Comparison of ENCODE assay signal across 12 mouse cellular contexts in genomic region chr17:25945517-25946155, GRCm38 (mm10). TPM values are rescaled to one million over a fixed set of nuclear protein-coding genes. Genes with fewer than 3 reads are reported as not detected.
A peak's percentile ranks its signal among the peaks of the same experiment; 100 is the strongest.
DNase-seq lines count a peak whose midpoint lies in the region; ATAC-seq lines count a peak whose summit lies in the region.
"Had no signal": no experiment of that assay in that cellular context is flagged by ENCODE, and none has a peak within 500 bp of the region (broad histone marks: within the 10 kb centered on the region; RNA-seq: fewer than 3 reads in every experiment).

No protein-coding gene starts in this region.

- no peaks in the 10 kb centered on the region for H3K9me3 ChIP-seq in liver, embryonic 11.5 days (ENCODE audit: control insufficient read depth, low read length)
- no peaks in the 10 kb centered on the region for H3K9me3 ChIP-seq in liver, embryonic 15.5 days (replicated peaks)
- H3K9me3 ChIP-seq: midbrain, embryonic 15.5 days had no signal

- H3K36me3 ChIP-seq in liver, embryonic 11.5 days (ENCODE audit: control insufficient read depth, insufficient read depth, low read length), result no peaks in the 10 kb centered on the region
- H3K36me3 ChIP-seq in liver, embryonic 15.5 days (replicated peaks), result peaks cover 4% of the 10 kb centered on the region
- H3K36me3 ChIP-seq: midbrain, embryonic 15.5 days had no signal

- no peak for ATAC-seq in liver, embryonic 11.5 days (replicated peaks; ENCODE audit: low FRiP score)
- no peak for ATAC-seq in liver, embryonic 15.5 days (ENCODE audit: insufficient read depth)
- ATAC-seq: midbrain, embryonic 15.5 days had no signal

- H3K27me3 ChIP-seq in liver, embryonic 11.5 days (replicated peaks; ENCODE audit: control insufficient read depth, insufficient read depth, low read length), result peaks cover 9% of the 10 kb centered on the region
- H3K27me3 ChIP-seq in liver, embryonic 15.5 days, result peaks cover 19% of the 10 kb centered on the region

- peak overlapping the region; percentile 39; the same call in 1 of the 2 replicates for H3K9ac ChIP-seq in liver, embryonic 11.5 days (ENCODE audit: low read depth, low read length)
- H3K9ac ChIP-seq in liver, embryonic 15.5 days, result peak overlapping the region; percentile 69
- H3K9ac ChIP-seq: lung, embryonic 14.5 days; midbrain, embryonic 15.5 days had no signal

- H3K4me1 ChIP-seq in liver, embryonic 11.5 days (replicated peaks; ENCODE audit: control insufficient read depth, insufficient read depth, low read length), result peaks cover 53% of the 10 kb centered on the region
- peaks cover 71% of the 10 kb centered on the region for H3K4me1 ChIP-seq in liver, embryonic 15.5 days (replicated peaks)

- H3K27ac ChIP-seq in liver, embryonic 11.5 days (ENCODE audit: low read depth, low read length), result peak overlapping the region; percentile 73
- H3K27ac ChIP-seq in liver, embryonic 15.5 days (replicated peaks), result peak overlapping the region; percentile 99
- H3K27ac ChIP-seq: midbrain, embryonic 15.5 days had no signal

- 83% methylated on average over 9 of the region's 9 CpGs for WGBS in liver, embryonic 11.5 days
- 79% methylated on average over 9 of the region's 9 CpGs for WGBS in liver, embryonic 15.5 days (ENCODE audit: insufficient replicate concordance)

- no peak overlapping the region for H3K4me3 ChIP-seq in liver, embryonic 11.5 days (ENCODE audit: low read depth, low read length)
- H3K4me3 ChIP-seq in liver, embryonic 15.5 days (replicated peaks), result 0 out of 2 replicates have a peak overlapping the region, but pooled peaks have one; percentile 0
- H3K4me3 ChIP-seq: midbrain, embryonic 15.5 days had no signal

- DNase-seq in adrenal gland, adult 8-10 months, result peak; percentile 29
- DNase-seq in adrenal gland, postnatal 4 days (ENCODE audit: low spot score in 2 of 2), result no peak
- DNase-seq in liver, embryonic 11.5 days (ENCODE audit: low spot score), result no peak
- no peak for DNase-seq in liver
- DNase-seq in kidney, adult 9 months, result peak; percentile 70
- DNase-seq in yolk sac, embryonic 10.5 days (ENCODE audit: low spot score), result no peak
- DNase-seq in right cerebral cortex, adult 18-20 months, result no peak
- DNase-seq: lung, embryonic 14.5 days had no signal

- H3K4me2 ChIP-seq in liver, embryonic 11.5 days, result peak overlapping the region; percentile 12; the same call in 1 of the 2 replicates
- H3K4me2 ChIP-seq in liver, embryonic 15.5 days, result peak overlapping the region; percentile 79
- H3K4me2 ChIP-seq: lung, embryonic 14.5 days; midbrain, embryonic 15.5 days had no signal

RNA-seq across cellular contexts. Expression of gene Nhlrc4, which starts 0.9 kb away (rescaled TPM):
- total RNA-seq in adrenal gland, adult 8-10 months (2022), result not detected
- total RNA-seq in adrenal gland, postnatal 4 days (2021), result 1 to 10 TPM in 1 of 2 experiments, under 1 TPM in 1; 0.54 to 1.5 TPM
- 0.85 and 1.4 TPM in 2 replicates for polyA plus RNA-seq in liver, embryonic 11.5 days (2014; fragmentation: Nextera tagmentation; extraction: Ambion mirVana)
- 6.1 and 6.7 TPM in 2 replicates for polyA plus RNA-seq in liver, embryonic 15.5 days (2015; fragmentation: Nextera tagmentation; extraction: Ambion mirVana)
- polyA plus RNA-seq: lung, embryonic 14.5 days had no signal

RNA-seq across cellular contexts. Expression of gene Pigq, which starts 0.9 kb away (rescaled TPM):
- 100 to 1,000 TPM; 101 to 126 (median 111) TPM for total RNA-seq in adrenal gland, adult 8-10 months (2022)
- 100 to 1,000 TPM in 1 of 2 experiments, 10 to 100 TPM in 1; 97.7 to 115 TPM for total RNA-seq in adrenal gland, postnatal 4 days (2021)
- polyA plus RNA-seq in liver, embryonic 11.5 days (2014; fragmentation: Nextera tagmentation; extraction: Ambion mirVana), result 137 and 139 TPM in 2 replicates
- polyA plus RNA-seq in liver, embryonic 15.5 days (2015; fragmentation: Nextera tagmentation; extraction: Ambion mirVana), result 156 and 174 TPM in 2 replicates

RNA-seq across cellular contexts. Expression of gene A930017K11Rik, which starts 6.7 kb away (rescaled TPM):
- not detected for total RNA-seq in adrenal gland, adult 8-10 months (2022)
- 1 to 10 TPM in 1 of 2 experiments, not detected in 1; 1.1 TPM for total RNA-seq in adrenal gland, postnatal 4 days (2021)
- polyA plus RNA-seq in liver, embryonic 11.5 days (2014; fragmentation: Nextera tagmentation; extraction: Ambion mirVana), result 0.68 and 0.85 TPM in 2 replicates
- 0.23 and 0.37 TPM in 2 replicates for polyA plus RNA-seq in liver, embryonic 15.5 days (2015; fragmentation: Nextera tagmentation; extraction: Ambion mirVana)
- total RNA-seq: MEL had no signal
- polyA plus RNA-seq: heart, embryonic 16.5 days had no signal

RNA-seq across cellular contexts. Expression of gene Rab40c, which starts 26.1 kb away (rescaled TPM):
- 10 to 100 TPM; 33.9 to 65.0 (median 36.3) TPM for total RNA-seq in adrenal gland, adult 8-10 months (2022)
- total RNA-seq in adrenal gland, postnatal 4 days (2021), result 10 to 100 TPM; 36.4 to 38.1 TPM
- polyA plus RNA-seq in liver, embryonic 11.5 days (2014; fragmentation: Nextera tagmentation; extraction: Ambion mirVana), result 9.9 and 10.7 TPM in 2 replicates
- polyA plus RNA-seq in liver, embryonic 15.5 days (2015; fragmentation: Nextera tagmentation; extraction: Ambion mirVana), result 6.6 and 8.4 TPM in 2 replicates

RNA-seq across cellular contexts. Expression of gene Capn15, which starts 40.0 kb away (rescaled TPM):
- 10 to 100 TPM; 20.1 to 34.6 (median 24.9) TPM for total RNA-seq in adrenal gland, adult 8-10 months (2022)
- total RNA-seq in adrenal gland, postnatal 4 days (2021), result 10 to 100 TPM; 24.0 to 24.2 TPM
- 23.0 and 27.4 TPM in 2 replicates for polyA plus RNA-seq in liver, embryonic 11.5 days (2014; fragmentation: Nextera tagmentation; extraction: Ambion mirVana)
- 9.7 and 11.4 TPM in 2 replicates for polyA plus RNA-seq in liver, embryonic 15.5 days (2015; fragmentation: Nextera tagmentation; extraction: Ambion mirVana)

Comparison
In these comparisons a context has a peak if more than half of its experiments do, and no peak if none do; other contexts are left out.
1. DNase-seq: peak in adrenal gland, adult 8-10 months (single experiment) and kidney, adult 9 months (single experiment); none in adrenal gland, postnatal 4 days (0 of 2), liver, embryonic 11.5 days (single experiment), liver (single experiment), yolk sac, embryonic 10.5 days (single experiment) and right cerebral cortex, adult 18-20 months (single experiment).